Mouse (Mus musculus): Measurements from ENCODE around the gene Map3k13. TPM values are rescaled to one million over a fixed set of nuclear protein-coding genes. Genes with fewer than 3 reads are reported as not detected.

Map3k13 gene
- total RNA-seq, 1 experiment: 0.36 TPM

DNA sequence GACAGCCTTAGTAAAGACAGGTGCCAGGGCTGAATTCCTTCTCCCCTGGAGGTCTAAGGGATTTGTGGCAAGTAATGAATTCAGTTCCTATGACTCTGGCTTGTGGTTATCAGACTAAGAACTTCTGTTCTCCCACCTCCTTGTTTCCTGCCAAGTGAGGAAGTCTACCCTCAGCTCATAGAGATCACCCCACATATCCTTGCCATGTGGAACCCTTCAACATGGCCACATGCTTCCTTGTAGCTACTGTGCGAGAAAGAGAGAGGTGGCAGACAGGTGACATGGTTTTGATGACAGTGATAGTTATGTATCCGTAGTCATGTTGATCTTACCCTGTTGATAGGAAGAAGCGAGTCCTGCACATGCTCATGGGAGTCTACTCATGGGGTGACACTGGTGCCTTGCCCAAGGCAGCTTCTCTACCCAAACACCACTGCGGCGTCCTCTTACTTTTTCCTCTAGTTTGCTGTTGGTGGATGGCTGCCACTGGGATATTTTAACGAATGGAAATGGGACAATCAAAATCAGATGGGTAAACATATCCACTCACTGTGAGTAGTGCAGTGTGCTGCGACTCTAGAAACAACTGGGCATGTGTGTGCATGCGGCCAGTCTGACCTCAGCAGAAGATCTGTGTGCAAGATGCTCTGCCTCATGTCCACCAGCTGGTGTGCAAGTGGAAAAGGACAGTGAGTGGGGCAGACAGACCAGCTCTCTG lies 40.9 kb downstream of the Map3k13 start:
- Histone ChIP-seq H3K36me3 (ENCODE audit: control insufficient read depth, insufficient read depth, low read length, poor library complexity, severe bottlenecking) (no peaks in the 10 kb centered on the region), H3K9ac (ENCODE audit: insufficient read depth, low read depth, low read length, poor library complexity, severe bottlenecking) (no peak overlapping the region), H3K27ac (ENCODE audit: insufficient read depth, low read depth, low read length, poor library complexity, severe bottlenecking) (no peak overlapping the region), H3K9me3 (ENCODE audit: control insufficient read depth, insufficient read depth, low read depth, low read length) (no peaks in the 10 kb centered on the region), H3K4me1 (ENCODE audit: control insufficient read depth in 2 of 2, insufficient read depth in 2 of 2, low read length in 2 of 2, poor library complexity in 1 of 2) (peaks cover 0 to 6% of the 10 kb centered on the region in 2 experiments; a peak in 1 of 4 replicates), H3K4me3 (ENCODE audit: insufficient read depth in 1 of 2, low read depth in 1 of 2, low read length in 2 of 2, poor library complexity in 1 of 2, severe bottlenecking in 1 of 2) (no peak overlapping the region)
- TF ChIP-seq HCFC1 (IDR thresholded peaks at IDR 0.05; ENCODE audit: borderline replicate concordance, insufficient read depth, low read length) (no peak), MAFK (IDR thresholded peaks at IDR 0.05; ENCODE audit: insufficient read depth, low read depth, low read length) (no peak), ZC3H11A (IDR thresholded peaks at IDR 0.05; ENCODE audit: borderline replicate concordance, low read depth, low read length) (no peak), CHD2 (IDR thresholded peaks at IDR 0.05; ENCODE audit: low read depth, low read length) (no peak), ZNF384 (IDR thresholded peaks at IDR 0.05; ENCODE audit: low read depth, low read length) (no peak)
- in situ Hi-C loops (cut with MboI; ENCODE audit: low sequenced_read_pairs in 2 of 2, unreplicated experiment in 2 of 2): no loop called here
- DNase-seq (ENCODE audit: low read depth, low spot score): no peak

DNA sequence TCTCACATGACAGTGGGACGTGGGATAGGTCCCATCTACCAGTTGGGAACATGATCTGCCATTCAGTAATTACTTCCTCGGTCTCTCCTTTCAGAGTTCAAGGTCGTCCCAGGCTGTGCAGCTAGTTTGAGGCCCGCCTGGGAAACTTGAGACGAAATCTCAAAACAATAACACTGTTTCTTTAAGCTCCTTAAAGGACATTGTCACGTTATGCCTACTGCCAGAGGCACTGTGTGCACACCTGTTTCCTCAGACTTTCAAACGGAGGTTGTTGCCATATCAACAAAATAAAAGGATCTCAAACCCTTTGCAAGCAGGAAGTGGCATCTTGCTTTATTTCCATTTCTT lies 41.4 kb downstream of the Map3k13 start:
- no peak overlapping the region for H3K9ac ChIP-seq (ENCODE audit: insufficient read depth, low read depth, low read length, poor library complexity, severe bottlenecking)
- no peak overlapping the region for H3K27ac ChIP-seq (ENCODE audit: insufficient read depth, low read depth, low read length, poor library complexity, severe bottlenecking)
- DNase-seq (ENCODE audit: low read depth, low spot score): no peak
- H3K9me3 ChIP-seq (ENCODE audit: control insufficient read depth, insufficient read depth, low read depth, low read length): no peaks in the 10 kb centered on the region
- H3K4me3 ChIP-seq (ENCODE audit: insufficient read depth in 1 of 2, low read depth in 1 of 2, low read length in 2 of 2, poor library complexity in 1 of 2, severe bottlenecking in 1 of 2): no peak overlapping the region
- in situ Hi-C loops (cut with MboI; ENCODE audit: low sequenced_read_pairs in 2 of 2, unreplicated experiment in 2 of 2): no loop called here
- TF ChIP-seq MAFK (IDR thresholded peaks at IDR 0.05; ENCODE audit: insufficient read depth, low read depth, low read length) (no peak), ZC3H11A (IDR thresholded peaks at IDR 0.05; ENCODE audit: borderline replicate concordance, low read depth, low read length) (no peak), HCFC1 (IDR thresholded peaks at IDR 0.05; ENCODE audit: borderline replicate concordance, insufficient read depth, low read length) (no peak), ZNF384 (IDR thresholded peaks at IDR 0.05; ENCODE audit: low read depth, low read length) (no peak), CHD2 (IDR thresholded peaks at IDR 0.05; ENCODE audit: low read depth, low read length) (no peak)
- H3K4me1 ChIP-seq (ENCODE audit: control insufficient read depth in 2 of 2, insufficient read depth in 2 of 2, low read length in 2 of 2, poor library complexity in 1 of 2): peaks cover 0 to 6% of the 10 kb centered on the region in 2 experiments; a peak in 1 of 4 replicates
- no peaks in the 10 kb centered on the region for H3K36me3 ChIP-seq (ENCODE audit: control insufficient read depth, insufficient read depth, low read length, poor library complexity, severe bottlenecking)

GRCm38 (mm10) chr16:21836311-21837072 lies 42.3 kb downstream of the Map3k13 start:
- no peak for TF ChIP-seq ZNF384 (IDR thresholded peaks at IDR 0.05; ENCODE audit: low read depth, low read length)
- no peak for TF ChIP-seq MAFK (IDR thresholded peaks at IDR 0.05; ENCODE audit: insufficient read depth, low read depth, low read length)
- no peak for TF ChIP-seq ZC3H11A (IDR thresholded peaks at IDR 0.05; ENCODE audit: borderline replicate concordance, low read depth, low read length)
- TF ChIP-seq HCFC1 (IDR thresholded peaks at IDR 0.05; ENCODE audit: borderline replicate concordance, insufficient read depth, low read length): no peak
- no peak for TF ChIP-seq CHD2 (IDR thresholded peaks at IDR 0.05; ENCODE audit: low read depth, low read length)
- in situ Hi-C loops (cut with MboI; ENCODE audit: low sequenced_read_pairs in 2 of 2, unreplicated experiment in 2 of 2): no loop called here

GRCm38 (mm10) chr16:21837694-21838093 lies 43.5 kb downstream of the Map3k13 start:
- H3K4me1 ChIP-seq (ENCODE audit: control insufficient read depth in 2 of 2, insufficient read depth in 2 of 2, low read length in 2 of 2, poor library complexity in 1 of 2): peaks cover 0 to 2% of the 10 kb centered on the region in 2 experiments; a peak in 1 of 4 replicates
- H3K4me3 ChIP-seq (ENCODE audit: insufficient read depth in 1 of 2, low read depth in 1 of 2, low read length in 2 of 2, poor library complexity in 1 of 2, severe bottlenecking in 1 of 2): no peak overlapping the region
- H3K9ac ChIP-seq (ENCODE audit: insufficient read depth, low read depth, low read length, poor library complexity, severe bottlenecking): no peak overlapping the region
- H3K36me3 ChIP-seq (ENCODE audit: control insufficient read depth, insufficient read depth, low read length, poor library complexity, severe bottlenecking): no peaks in the 10 kb centered on the region
- H3K27ac ChIP-seq (ENCODE audit: insufficient read depth, low read depth, low read length, poor library complexity, severe bottlenecking): no peak overlapping the region
- DNase-seq (ENCODE audit: low read depth, low spot score): no peak
- no peak for TF ChIP-seq CHD2 (IDR thresholded peaks at IDR 0.05; ENCODE audit: low read depth, low read length)
- no peak for TF ChIP-seq ZC3H11A (IDR thresholded peaks at IDR 0.05; ENCODE audit: borderline replicate concordance, low read depth, low read length)
- TF ChIP-seq HCFC1 (IDR thresholded peaks at IDR 0.05; ENCODE audit: borderline replicate concordance, insufficient read depth, low read length): no peak
- TF ChIP-seq ZNF384 (IDR thresholded peaks at IDR 0.05; ENCODE audit: low read depth, low read length): no peak
- no peak for TF ChIP-seq MAFK (IDR thresholded peaks at IDR 0.05; ENCODE audit: insufficient read depth, low read depth, low read length)
- in situ Hi-C loops (cut with MboI; ENCODE audit: low sequenced_read_pairs in 2 of 2, unreplicated experiment in 2 of 2): no loop called here
- no peaks in the 10 kb centered on the region for H3K9me3 ChIP-seq (ENCODE audit: control insufficient read depth, insufficient read depth, low read depth, low read length)

More at GRCm38 (mm10) chr16:21836311-21837072, 42.3 kb downstream of the Map3k13 start:
- no peak for DNase-seq (ENCODE audit: low read depth, low spot score)
- Histone ChIP-seq H3K36me3 (ENCODE audit: control insufficient read depth, insufficient read depth, low read length, poor library complexity, severe bottlenecking) (no peaks in the 10 kb centered on the region), H3K9ac (ENCODE audit: insufficient read depth, low read depth, low read length, poor library complexity, severe bottlenecking) (no peak overlapping the region), H3K4me3 (ENCODE audit: insufficient read depth in 1 of 2, low read depth in 1 of 2, low read length in 2 of 2, poor library complexity in 1 of 2, severe bottlenecking in 1 of 2) (no peak overlapping the region), H3K4me1 (ENCODE audit: control insufficient read depth in 2 of 2, insufficient read depth in 2 of 2, low read length in 2 of 2, poor library complexity in 1 of 2) (peaks cover 0 to 2% of the 10 kb centered on the region in 2 experiments; a peak in 1 of 4 replicates), H3K27ac (ENCODE audit: insufficient read depth, low read depth, low read length, poor library complexity, severe bottlenecking) (no peak overlapping the region; the same call in 1 of the 2 replicates), H3K9me3 (ENCODE audit: control insufficient read depth, insufficient read depth, low read depth, low read length) (no peaks in the 10 kb centered on the region)
